Mouse (Mus musculus): ENCODE measurements around the gene Pm20d1.

- TF ChIP-seq CTCF (IDR thresholded peaks at IDR 0.05; ENCODE audit: low read depth, low read length) (no peak), POLR2A (IDR thresholded peaks at IDR 0.05; ENCODE audit: insufficient read depth, low read length) (no peak)
Observed at GRCm38 (mm10) chr1:131861811-131862210, 64.6 kb downstream of the Pm20d1 start.
